Mouse (Mus musculus): ENCODE data around the gene Il1r1.

Gene Il1r1

GRCm38 (mm10) chr1:40230336-40230735, 5.5 kb downstream of the Il1r1 start:
- no peak for DNase-seq (ENCODE audit: extremely low read depth, low read depth, low spot score)

- DNase-seq (ENCODE audit: extremely low read depth, low read depth, low spot score): no peak
Observed at GRCm38 (mm10) chr1:40231116-40231515, 6.2 kb downstream of the Il1r1 start.

GRCm38 (mm10) chr1:40233217-40233616, 8.3 kb downstream of the Il1r1 start:
- no peak for DNase-seq (ENCODE audit: extremely low read depth, low read depth, low spot score)

- no peak for DNase-seq (ENCODE audit: extremely low read depth, low read depth, low spot score)
Observed at GRCm38 (mm10) chr1:40233621-40234020, 8.7 kb downstream of the Il1r1 start.

GRCm38 (mm10) chr1:40235597-40236249, 10.8 kb downstream of the Il1r1 start:
- DNase-seq (ENCODE audit: extremely low read depth, low read depth, low spot score): no peak

- DNase-seq (ENCODE audit: extremely low read depth, low read depth, low spot score): no peak
Observed at GRCm38 (mm10) chr1:40236694-40237093, 11.8 kb downstream of the Il1r1 start.

DNA sequence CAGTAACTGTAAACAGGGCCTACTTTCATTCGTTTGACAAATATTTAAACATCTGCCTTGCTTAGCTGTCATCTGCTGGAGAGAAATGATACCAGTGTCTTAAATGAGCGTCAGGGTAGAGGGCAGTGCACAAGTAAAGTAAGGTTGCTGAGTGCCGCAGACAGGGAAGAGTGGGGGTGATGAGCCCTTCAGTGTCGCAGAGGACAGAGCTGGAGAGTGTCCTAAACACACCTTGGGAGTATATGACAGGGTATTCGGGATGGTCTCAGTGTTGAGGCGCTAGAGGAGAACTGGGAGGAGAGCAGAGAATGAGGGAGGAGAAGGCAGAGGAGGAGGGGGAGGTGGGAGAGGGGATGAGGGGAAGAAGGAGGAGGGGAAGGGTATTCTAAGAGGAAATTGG, 12.2 kb downstream of the Il1r1 start:
- DNase-seq (ENCODE audit: extremely low read depth, low read depth, low spot score): no peak

DNA sequence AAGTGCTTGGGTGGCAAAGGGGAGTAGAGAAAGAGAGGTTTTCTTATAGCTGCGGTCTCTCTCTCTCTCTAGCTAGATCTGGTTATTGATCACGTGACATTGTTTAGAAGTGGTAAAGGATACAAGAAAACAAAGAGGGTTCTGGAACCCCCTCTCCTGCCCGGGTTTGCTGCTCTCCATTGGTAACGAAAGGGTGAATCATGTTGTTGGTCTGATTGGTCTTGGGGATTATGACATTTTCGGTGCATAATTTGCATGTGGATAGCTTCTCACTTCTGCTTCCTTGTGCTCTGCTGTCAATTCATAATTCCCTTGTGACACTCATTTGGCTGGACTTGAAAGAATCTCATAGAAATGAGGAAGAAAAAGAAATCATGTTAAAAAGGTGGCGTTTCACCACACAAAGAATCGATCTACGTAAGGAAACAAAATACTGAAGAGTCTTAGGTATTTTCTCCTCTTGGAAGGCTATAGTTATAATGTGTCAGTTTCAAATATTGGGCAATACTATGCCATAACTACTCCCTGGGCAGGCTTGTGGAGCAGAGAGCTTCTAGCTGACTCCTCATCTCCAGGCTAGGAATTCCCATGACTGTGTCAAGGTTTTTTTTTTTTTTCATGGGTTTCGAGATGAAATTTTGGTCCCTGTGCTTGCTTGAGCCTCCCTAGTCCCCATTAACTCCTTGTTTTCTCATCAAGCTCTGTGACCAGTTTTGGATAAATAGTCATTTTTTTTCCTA, 15.6 kb downstream of the Il1r1 start:
- DNase-seq (ENCODE audit: extremely low read depth, low read depth, low spot score): no peak

DNA sequence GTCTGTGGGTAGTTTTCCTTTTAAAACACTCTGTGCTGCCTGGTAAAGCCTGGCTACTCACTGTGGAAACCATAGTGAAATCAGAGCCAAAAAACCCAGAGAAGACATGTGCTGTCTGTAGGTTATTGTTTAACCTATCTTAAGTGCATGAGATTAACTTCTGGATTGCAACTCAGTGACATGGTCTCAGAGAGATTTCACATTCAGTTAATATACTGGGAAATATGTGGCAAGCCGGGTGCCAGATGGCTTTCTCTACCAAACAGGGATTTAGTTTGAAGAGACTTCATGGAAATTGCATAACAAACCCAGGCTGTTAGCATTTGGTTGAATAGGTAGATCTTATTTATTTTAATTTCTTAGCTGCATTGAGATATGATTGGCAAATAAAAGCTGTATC, 17.8 kb downstream of the Il1r1 start:
- DNase-seq (ENCODE audit: extremely low read depth, low read depth, low spot score): peak; percentile 96

DNA sequence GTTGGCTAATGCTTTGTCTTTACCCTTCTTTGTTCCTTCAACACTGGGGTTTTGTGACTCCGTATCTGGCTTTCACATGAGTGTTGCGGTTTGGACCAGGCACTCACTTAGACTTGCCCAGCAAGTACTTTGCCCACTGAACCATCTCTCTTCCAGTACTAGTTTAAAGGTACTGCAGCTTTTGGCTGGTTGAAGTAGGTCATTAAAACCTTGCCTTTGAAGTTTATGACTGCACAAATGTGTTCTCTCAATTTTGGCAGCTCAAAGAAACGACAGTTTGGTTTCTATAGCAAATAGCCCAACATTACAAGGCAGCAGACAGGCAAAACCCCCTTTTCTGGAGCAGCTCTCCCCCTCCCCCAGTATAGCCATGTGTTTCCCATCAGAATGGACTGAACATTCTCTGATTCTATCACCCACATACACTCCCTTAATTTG, 18.7 kb downstream of the Il1r1 start:
- DNase-seq (ENCODE audit: extremely low read depth, low read depth, low spot score): peak; percentile 73

GRCm38 (mm10) chr1:40250425-40250824, 25.5 kb downstream of the Il1r1 start:
- no peak for DNase-seq (ENCODE audit: extremely low read depth, low read depth, low spot score)

- no peak for DNase-seq (ENCODE audit: extremely low read depth, low read depth, low spot score)
Observed at GRCm38 (mm10) chr1:40252507-40252906, 27.6 kb downstream of the Il1r1 start.

DNA sequence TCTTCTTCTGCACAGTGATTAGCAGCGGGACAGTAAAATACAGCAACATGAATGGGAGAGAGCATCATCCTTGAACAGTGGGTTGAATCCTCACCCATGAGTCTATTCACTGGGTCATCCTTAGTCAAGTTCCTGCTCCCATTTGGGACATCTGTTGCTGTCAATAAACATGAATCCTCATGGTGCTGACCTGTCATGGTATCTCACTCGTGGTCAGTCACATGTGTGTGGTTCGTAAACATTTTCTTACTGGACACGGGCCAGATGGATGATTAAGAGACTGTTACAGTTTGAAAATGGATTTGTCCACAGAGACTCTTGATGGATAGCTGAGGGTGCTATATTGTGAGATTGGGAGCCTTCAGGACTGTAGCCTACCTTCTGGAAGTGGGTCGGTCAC, 29.1 kb downstream of the Il1r1 start:
- no peak for DNase-seq (ENCODE audit: extremely low read depth, low read depth, low spot score)

DNA sequence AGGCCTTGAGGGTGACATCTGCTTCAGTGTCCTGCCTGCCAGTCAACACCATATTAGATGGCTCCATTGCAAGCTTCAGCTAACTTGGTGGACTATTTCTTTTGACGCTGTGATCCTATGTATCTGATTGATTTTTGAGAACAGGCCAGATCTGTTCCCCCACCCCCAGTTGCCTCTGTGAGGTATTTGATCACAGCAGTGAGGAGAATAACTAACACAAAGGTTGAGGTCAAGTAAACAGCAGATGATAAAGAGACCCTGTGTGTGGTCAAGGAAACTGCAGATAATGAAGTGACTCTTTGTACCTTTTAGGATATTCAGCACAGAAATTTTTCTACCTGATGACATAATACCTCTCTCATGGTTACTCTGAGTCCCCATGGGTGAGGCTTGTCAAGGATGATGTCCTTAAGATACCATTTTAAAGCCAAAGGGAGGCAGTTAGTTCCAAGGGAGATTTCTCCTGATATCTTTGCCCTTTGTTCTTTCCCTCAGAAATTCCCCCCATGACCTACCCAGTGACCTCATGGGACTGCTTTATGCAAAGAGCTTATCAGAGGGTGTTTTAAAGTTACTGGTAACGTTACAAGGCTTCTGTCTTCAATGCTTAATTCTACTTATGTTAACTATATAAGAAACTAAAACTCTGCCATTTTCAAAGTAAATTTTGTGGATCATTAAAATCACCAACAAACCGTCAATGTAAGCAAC, 29.6 kb downstream of the Il1r1 start:
- DNase-seq (ENCODE audit: extremely low read depth, low read depth, low spot score): no peak

DNA sequence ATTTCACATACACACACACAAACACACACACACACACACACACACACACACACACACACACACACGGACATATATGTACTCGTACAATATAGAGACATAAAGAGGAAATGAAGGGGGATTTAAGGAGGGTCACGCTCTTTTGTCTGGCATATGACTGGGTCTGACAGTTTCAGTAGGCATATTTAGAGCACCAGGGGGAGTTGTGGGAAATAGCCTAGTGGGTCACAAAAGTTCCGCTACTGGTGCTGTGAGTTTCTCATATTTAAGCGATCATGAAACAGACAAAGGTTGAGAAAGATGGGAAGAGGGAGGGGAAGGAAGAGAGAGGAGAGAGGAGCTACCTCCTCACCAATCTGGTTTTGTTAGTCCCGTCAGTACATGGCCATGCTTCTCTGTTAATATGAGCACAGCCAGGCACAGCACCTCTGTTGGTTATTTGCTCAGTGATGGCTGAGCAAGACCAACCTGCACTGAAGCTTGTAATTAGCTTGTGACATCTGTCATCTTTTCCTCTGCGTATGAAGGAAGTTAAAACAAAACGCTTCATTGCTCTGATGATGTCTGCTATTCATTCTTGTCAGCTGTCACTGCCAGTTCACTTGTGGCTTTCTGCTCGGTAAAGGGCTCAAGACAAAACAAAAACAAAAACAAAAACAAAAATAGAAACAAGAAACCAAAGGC, 37.7 kb downstream of the Il1r1 start:
- DNase-seq (ENCODE audit: extremely low read depth, low read depth, low spot score): no peak

GRCm38 (mm10) chr1:40263122-40263498, 38.2 kb downstream of the Il1r1 start:
- no peak for DNase-seq (ENCODE audit: extremely low read depth, low read depth, low spot score)

DNA sequence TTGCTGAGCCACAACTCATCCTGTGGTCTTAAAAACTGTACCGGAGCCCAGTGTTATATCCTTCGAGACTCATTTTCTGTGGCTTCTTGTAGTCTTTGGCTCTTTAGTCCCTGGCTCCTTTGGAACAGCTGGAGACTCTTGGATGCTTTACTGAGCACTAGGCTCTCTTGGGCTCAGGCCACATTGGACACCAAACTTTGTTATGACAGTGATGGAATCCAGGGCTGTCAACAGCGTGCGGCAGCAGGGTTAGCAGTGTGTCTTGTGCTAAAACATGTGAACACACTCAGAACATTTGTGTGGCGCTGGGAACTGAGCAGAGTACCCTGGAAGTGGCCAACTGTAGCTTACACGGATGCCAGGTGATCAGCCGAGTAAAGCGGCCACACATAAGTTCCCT, 38.8 kb downstream of the Il1r1 start:
- no peak for DNase-seq (ENCODE audit: extremely low read depth, low read depth, low spot score)

DNA sequence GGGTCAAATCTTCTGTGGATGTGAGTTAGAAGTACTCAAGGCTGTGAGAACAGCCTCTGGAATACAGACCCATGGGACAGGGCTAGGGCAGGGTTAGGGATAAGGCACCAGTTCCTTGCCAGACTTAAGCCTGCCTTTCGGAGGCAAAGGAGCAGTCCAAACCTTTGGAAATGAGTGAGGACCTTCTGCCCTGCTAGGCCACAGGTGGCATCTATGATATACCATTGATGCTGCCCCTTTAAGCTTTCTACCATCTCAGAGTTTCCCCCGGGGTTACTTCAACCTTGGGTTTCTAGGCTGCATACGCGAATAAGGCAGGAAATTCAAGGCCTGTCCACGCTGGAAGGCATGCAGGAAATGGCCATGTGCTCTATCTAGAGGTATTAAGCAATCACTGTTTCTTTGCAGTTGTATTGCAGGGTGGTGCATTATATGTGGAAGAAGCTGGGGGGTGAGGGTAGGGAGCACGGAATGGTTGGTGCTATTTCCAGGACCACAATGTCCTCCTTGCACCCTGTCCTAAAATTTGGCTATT, 40.5 kb downstream of the Il1r1 start:
- no peak for DNase-seq (ENCODE audit: extremely low read depth, low read depth, low spot score)

DNA sequence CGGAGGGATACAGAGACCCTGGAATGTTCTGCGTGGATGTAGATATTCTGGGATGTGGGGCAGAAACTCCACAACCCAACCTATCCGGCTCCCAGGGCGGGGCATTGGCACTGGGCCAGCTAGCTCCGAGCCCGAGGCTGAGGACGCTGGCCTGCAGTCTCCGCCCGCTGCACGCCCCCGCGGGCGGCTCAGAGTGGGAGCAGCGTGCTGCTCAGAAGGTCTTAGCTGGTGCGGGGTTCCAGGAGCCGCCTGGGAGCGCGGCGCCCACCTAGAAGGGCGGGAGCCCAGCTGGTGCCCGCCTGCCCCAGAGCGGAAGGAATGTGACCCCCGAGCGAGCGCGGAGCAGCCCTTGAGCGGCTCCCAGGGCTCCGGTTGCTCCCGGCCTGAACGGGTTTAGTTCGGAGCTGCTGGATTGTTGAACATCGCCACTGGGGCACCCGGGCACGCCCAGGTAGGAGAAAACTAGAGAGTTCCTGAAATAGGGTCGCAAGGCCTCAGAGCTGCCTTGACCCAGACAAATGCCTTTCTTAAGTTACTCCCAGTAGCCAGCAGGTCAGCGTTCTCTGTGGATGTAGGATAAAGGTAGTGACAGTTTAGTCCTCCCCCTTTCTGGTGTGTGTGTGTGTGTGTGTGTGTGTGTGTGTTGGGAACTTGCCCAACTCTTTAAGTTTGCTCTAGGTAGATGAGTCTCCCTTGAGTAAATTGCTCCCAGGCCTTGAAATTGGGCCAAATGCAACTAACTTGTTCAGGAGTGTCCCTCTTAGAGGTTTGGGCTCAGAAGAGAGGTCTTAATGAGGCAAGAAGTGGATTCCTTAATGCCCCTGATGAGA, 41.8 kb downstream of the Il1r1 start:
- no peak for DNase-seq (ENCODE audit: extremely low read depth, low read depth, low spot score)

GRCm38 (mm10) chr1:40267846-40268245, 43.0 kb downstream of the Il1r1 start:
- DNase-seq (ENCODE audit: extremely low read depth, low read depth, low spot score): no peak

Measured in fat pad, adult 2 months (tissue).